Mouse (Mus musculus) midbrain, embryonic 10.5 days (tissue): Measurements from ENCODE around the gene Asb14. TPM values are rescaled to one million over a fixed set of nuclear protein-coding genes. Genes with fewer than 3 reads are reported as not detected.

ENCODE experiments used
- DNase-seq: peaks from one replicate; pipeline ENCODE4 v3.0.0-alpha.2; 2017; ENCODE audit warnings: low spot score
- H3K27ac ChIP-seq: fragments of 300-500 bp; sonication (generic); replicated peaks from 2 replicates; pipeline ENCODE4 v1.5.1; 2016; ENCODE audit warnings: mild to moderate bottlenecking
- H3K27me3 ChIP-seq: fragments of 300-500 bp; sonication (generic); 2 replicates; pipeline ENCODE4 v1.6.1; 2016; ENCODE audit warnings: low read depth, mild to moderate bottlenecking; ENCODE audit not compliant: poor library complexity, severe bottlenecking
- H3K36me3 ChIP-seq: fragments of 300-500 bp; sonication (generic); 2 replicates; pipeline ENCODE4 v1.6.1; 2016; ENCODE audit warnings: mild to moderate bottlenecking, moderate library complexity
- H3K4me1 ChIP-seq: fragments of 300-500 bp; sonication (generic); 2 replicates; pipeline ENCODE4 v1.6.1; 2016
- H3K4me3 ChIP-seq: fragments of 300-500 bp; sonication (generic); 2 replicates; pipeline ENCODE4 v1.5.1; 2016; ENCODE audit warnings: mild to moderate bottlenecking, moderate library complexity
- H3K9me3 ChIP-seq: fragments of 300-500 bp; sonication (generic); replicated peaks from 2 replicates; pipeline ENCODE4 v1.6.1; 2016; ENCODE audit warnings: mild to moderate bottlenecking
- WGBS: fragments of 180-500 bp; shearing (Covaris S2); methylation state at CpG from one replicate; pipeline ENCODE4 v1.1.7; 2016; 5-methylcytosine and 5-hydroxymethylcytosine counted together
- polyA plus RNA-seq: library from polyadenylated mRNA; unstranded; fragments of >200 nt; fragmentation: Nextera tagmentation; extraction: Ambion mirVana; gene quantifications from 2 replicates; pipeline ENCODE4 v1.2.1, GENCODE M21; 2016

Gene Asb14
- polyA plus RNA-seq, result not detected in 2 replicates

DNA sequence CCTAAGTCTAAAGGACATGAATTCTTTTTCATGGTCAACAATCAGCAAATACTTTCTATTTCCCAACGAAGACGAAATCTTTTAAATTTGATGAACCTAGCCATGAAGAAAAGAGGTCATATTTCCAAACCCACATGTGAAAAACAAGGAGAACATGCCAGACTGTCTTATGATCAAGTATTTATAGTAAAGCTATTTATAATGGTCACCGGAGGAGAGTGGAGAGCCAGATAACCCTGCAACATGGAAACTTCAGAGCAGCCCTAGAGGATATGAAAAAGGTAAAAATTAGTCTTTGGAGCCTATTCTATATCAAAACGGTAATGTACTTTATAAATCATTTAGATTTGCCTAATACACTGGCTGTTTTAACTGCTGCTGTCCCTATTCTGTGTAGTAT lies at the start of gene Asb14:
Asb14 (plus strand) TSS at position 166 of the 400 bp plus-strand sequence.
- H3K4me3 ChIP-seq, result no peak within 1 kb of the TSS
- H3K9me3 ChIP-seq, result no peaks in the 10 kb centered on the region
- no peaks in the 10 kb centered on the region for H3K27me3 ChIP-seq
- H3K36me3 ChIP-seq, result no peaks in the 10 kb centered on the region
- no peak within 1 kb of the TSS for H3K27ac ChIP-seq
- WGBS, result 92% methylated on average over 4 of the region's 4 CpGs
- no peak for DNase-seq
- no peaks in the 10 kb centered on the region for H3K4me1 ChIP-seq

GRCm38 (mm10) chr14:26853053-26853452 lies 41.3 kb upstream of the Asb14 start:
- Histone ChIP-seq H3K27ac (no peak overlapping the region), H3K9me3 (no peaks in the 10 kb centered on the region), H3K27me3 (no peaks in the 10 kb centered on the region), H3K4me1 (no peaks in the 10 kb centered on the region), H3K4me3 (no peak overlapping the region), H3K36me3 (no peaks in the 10 kb centered on the region)
- DNase-seq, result no peak
- WGBS, result 72% methylated on average over 8 of the region's 8 CpGs

DNA sequence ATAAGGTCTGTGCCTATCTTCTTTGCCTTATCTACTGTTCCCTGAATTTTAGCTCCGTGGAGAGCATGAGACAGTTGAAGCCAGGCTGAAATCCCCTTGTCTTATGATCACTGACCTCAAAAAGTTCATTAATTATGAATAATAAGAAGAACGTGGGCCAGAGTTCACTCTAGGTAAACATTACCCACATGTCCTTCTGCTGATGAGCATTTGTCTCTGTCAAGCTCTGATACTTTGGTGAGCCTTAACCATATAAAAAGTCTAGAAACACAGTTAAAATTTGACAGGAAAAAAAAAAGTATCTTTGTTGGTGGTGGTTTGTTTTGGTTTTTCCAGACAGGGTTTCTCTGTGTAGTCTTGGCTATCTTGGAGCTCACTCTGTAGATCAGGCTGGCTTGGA lies 40.3 kb upstream of the Asb14 start:
- H3K9me3 ChIP-seq, result no peaks in the 10 kb centered on the region
- H3K36me3 ChIP-seq, result no peaks in the 10 kb centered on the region
- H3K27me3 ChIP-seq, result no peaks in the 10 kb centered on the region
- WGBS, result 88% methylated on average over 2 of the region's 2 CpGs
- no peak overlapping the region for H3K4me3 ChIP-seq
- DNase-seq, result no peak
- no peak overlapping the region for H3K27ac ChIP-seq
- H3K4me1 ChIP-seq, result no peaks in the 10 kb centered on the region

DNA sequence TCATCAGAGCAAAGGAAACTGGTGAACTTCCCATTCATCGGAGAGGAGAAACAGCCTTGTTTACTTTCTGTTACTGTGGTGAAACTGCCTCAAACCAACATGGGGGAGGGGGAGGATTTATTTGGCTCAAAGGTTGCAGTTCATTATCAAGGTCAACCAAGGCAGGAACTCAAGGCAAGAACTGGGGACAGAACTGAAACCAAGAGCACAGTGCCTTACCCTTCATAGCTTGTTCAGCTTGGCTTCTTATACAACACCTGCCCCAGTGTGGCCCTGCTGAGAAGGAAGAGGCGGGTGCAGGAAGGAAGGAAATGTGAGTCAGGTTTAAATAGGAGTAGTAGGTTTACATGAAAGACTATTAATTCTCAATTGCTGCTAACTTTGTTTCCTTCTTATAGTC lies 36.0 kb upstream of the Asb14 start:
- no peak overlapping the region for H3K4me3 ChIP-seq
- no peaks in the 10 kb centered on the region for H3K9me3 ChIP-seq
- H3K4me1 ChIP-seq, result no peaks in the 10 kb centered on the region
- no peaks in the 10 kb centered on the region for H3K27me3 ChIP-seq
- H3K36me3 ChIP-seq, result no peaks in the 10 kb centered on the region
- DNase-seq, result no peak
- H3K27ac ChIP-seq, result no peak overlapping the region
- WGBS, result 76% methylated on average over 2 of the region's 2 CpGs

- no peaks in the 10 kb centered on the region for H3K27me3 ChIP-seq
- no peak overlapping the region for H3K4me3 ChIP-seq
- DNase-seq, result no peak
- WGBS, result 92% methylated on average over 3 of the region's 3 CpGs
- H3K27ac ChIP-seq, result no peak overlapping the region
- no peaks in the 10 kb centered on the region for H3K9me3 ChIP-seq
- H3K4me1 ChIP-seq, result no peaks in the 10 kb centered on the region
- no peaks in the 10 kb centered on the region for H3K36me3 ChIP-seq
These were observed 35.3 kb upstream of the Asb14 start for GRCm38 (mm10) chr14:26859024-26859423.

GRCm38 (mm10) chr14:26867356-26867755 lies 27.0 kb upstream of the Asb14 start:
- DNase-seq, result no peak
- WGBS, result 69% methylated on average over 9 of the region's 9 CpGs

GRCm38 (mm10) chr14:26868299-26868698 lies 26.1 kb upstream of the Asb14 start:
- no peak overlapping the region for H3K27ac ChIP-seq
- H3K4me1 ChIP-seq, result no peaks in the 10 kb centered on the region
- 91% methylated on average over 5 of the region's 5 CpGs for WGBS
- no peak overlapping the region for H3K4me3 ChIP-seq
- no peaks in the 10 kb centered on the region for H3K27me3 ChIP-seq
- H3K36me3 ChIP-seq, result no peaks in the 10 kb centered on the region
- H3K9me3 ChIP-seq, result no peaks in the 10 kb centered on the region
- no peak for DNase-seq

More at GRCm38 (mm10) chr14:26867356-26867755, 27.0 kb upstream of the Asb14 start:
- no peaks in the 10 kb centered on the region for H3K4me1 ChIP-seq
- no peaks in the 10 kb centered on the region for H3K27me3 ChIP-seq
- H3K4me3 ChIP-seq, result no peak overlapping the region
- H3K9me3 ChIP-seq, result no peaks in the 10 kb centered on the region
- no peak overlapping the region for H3K27ac ChIP-seq
- no peaks in the 10 kb centered on the region for H3K36me3 ChIP-seq

GRCm38 (mm10) chr14:26878756-26879155 lies 15.6 kb upstream of the Asb14 start:
- Histone ChIP-seq H3K36me3 (no peaks in the 10 kb centered on the region), H3K4me1 (no peaks in the 10 kb centered on the region), H3K9me3 (no peaks in the 10 kb centered on the region), H3K27ac (no peak overlapping the region), H3K27me3 (no peaks in the 10 kb centered on the region), H3K4me3 (no peak overlapping the region)
- no peak for DNase-seq
- WGBS, result 82% methylated on average over 4 of the region's 4 CpGs

DNA sequence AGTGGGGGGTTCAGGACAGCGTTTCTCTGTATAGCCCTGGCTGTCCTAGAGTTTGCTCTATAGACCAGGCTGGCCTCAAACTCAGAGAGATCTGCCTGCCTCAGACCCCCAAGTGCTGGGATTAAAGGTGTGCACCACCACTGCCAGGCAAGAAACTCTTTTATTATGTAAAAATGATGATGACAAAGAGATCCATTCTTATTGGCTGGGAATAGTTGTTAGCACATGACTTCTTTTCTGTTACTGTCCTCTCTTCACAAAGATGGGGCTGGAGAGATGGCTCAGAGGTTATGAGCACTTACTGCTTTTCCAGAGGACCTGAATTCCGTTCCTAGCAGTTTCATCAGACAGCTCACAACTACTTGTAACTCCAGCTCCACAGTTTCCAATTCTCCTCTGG lies 14.4 kb upstream of the Asb14 start:
- WGBS, result 87% methylated on average over 2 of the region's 2 CpGs
- Histone ChIP-seq H3K27ac (no peak overlapping the region), H3K4me3 (no peak overlapping the region), H3K9me3 (no peaks in the 10 kb centered on the region), H3K27me3 (no peaks in the 10 kb centered on the region), H3K4me1 (no peaks in the 10 kb centered on the region), H3K36me3 (no peaks in the 10 kb centered on the region)
- DNase-seq, result no peak

- WGBS, result 89% methylated on average over 5 of the region's 5 CpGs
- Histone ChIP-seq H3K9me3 (no peaks in the 10 kb centered on the region), H3K27me3 (no peaks in the 10 kb centered on the region)
These were observed 12.7 kb upstream of the Asb14 start for GRCm38 (mm10) chr14:26881700-26882099.

DNA sequence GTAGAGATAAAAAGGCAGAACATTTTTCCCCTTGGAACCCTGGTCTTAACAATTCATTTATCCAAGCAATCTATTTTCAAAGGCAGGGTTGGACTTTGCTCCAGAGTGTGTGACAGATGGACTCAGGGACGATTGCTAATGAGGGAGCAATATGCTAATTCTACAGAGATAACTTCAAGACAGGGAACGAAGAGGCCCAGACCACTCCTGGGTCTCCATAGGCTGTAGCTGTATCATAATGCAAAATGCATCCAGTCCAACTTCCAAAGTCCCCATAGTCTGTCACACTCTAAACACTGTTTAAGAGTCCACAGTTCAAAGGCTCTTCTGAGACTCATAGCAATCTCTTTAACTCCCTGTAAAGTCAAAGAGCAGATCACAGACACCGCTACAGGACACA lies 7.1 kb upstream of the Asb14 start:
- no peak for DNase-seq
- WGBS, result 78% methylated on average over 3 of the region's 3 CpGs
- Histone ChIP-seq H3K9me3 (no peaks in the 10 kb centered on the region), H3K4me3 (no peak overlapping the region), H3K36me3 (no peaks in the 10 kb centered on the region), H3K27me3 (no peaks in the 10 kb centered on the region), H3K27ac (no peak overlapping the region), H3K4me1 (no peaks in the 10 kb centered on the region)

More at GRCm38 (mm10) chr14:26881700-26882099, 12.7 kb upstream of the Asb14 start:
- DNase-seq, result no peak
- H3K4me1 ChIP-seq, result no peaks in the 10 kb centered on the region
- no peak overlapping the region for H3K4me3 ChIP-seq
- no peaks in the 10 kb centered on the region for H3K36me3 ChIP-seq
- H3K27ac ChIP-seq, result no peak overlapping the region

GRCm38 (mm10) chr14:26890777-26891176 lies 3.6 kb upstream of the Asb14 start:
- H3K27ac ChIP-seq, result no peak overlapping the region
- 90% methylated on average over 3 of the region's 3 CpGs for WGBS

DNA sequence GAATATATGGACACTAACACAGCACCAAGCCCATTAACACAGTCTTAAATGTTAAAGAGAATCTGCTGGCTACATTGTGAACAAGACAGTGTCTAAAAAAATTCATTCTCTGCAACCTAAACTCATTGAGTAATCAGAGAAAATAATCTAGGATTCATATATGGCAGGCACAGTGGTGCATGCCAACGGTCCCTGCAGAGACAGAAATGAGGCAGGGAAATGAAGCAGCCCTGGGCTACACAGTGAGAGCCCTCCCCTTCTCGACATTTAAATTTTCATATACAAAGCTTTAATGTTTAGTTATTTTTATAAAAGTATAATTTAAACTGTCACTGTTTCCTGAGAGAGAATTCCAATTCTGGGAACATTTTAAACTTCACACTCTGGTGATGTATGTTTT lies 5.1 kb downstream of the Asb14 start:
- no peaks in the 10 kb centered on the region for H3K36me3 ChIP-seq
- H3K9me3 ChIP-seq, result no peaks in the 10 kb centered on the region
- no peak overlapping the region for H3K27ac ChIP-seq
- no peaks in the 10 kb centered on the region for H3K27me3 ChIP-seq
- 90% methylated on average over 2 of the region's 2 CpGs for WGBS
- H3K4me1 ChIP-seq, result no peaks in the 10 kb centered on the region
- no peak overlapping the region for H3K4me3 ChIP-seq
- DNase-seq, result no peak

More at GRCm38 (mm10) chr14:26890777-26891176, 3.6 kb upstream of the Asb14 start:
- no peak for DNase-seq
- Histone ChIP-seq H3K4me3 (no peak overlapping the region), H3K9me3 (no peaks in the 10 kb centered on the region), H3K27me3 (no peaks in the 10 kb centered on the region), H3K4me1 (no peaks in the 10 kb centered on the region), H3K36me3 (no peaks in the 10 kb centered on the region)

GRCm38 (mm10) chr14:26900893-26901292 lies 6.5 kb downstream of the Asb14 start:
- H3K27ac ChIP-seq, result no peak overlapping the region
- no peaks in the 10 kb centered on the region for H3K9me3 ChIP-seq
- no peak overlapping the region for H3K4me3 ChIP-seq
- H3K4me1 ChIP-seq, result no peaks in the 10 kb centered on the region
- H3K27me3 ChIP-seq, result no peaks in the 10 kb centered on the region
- no peaks in the 10 kb centered on the region for H3K36me3 ChIP-seq
- WGBS, result 88% methylated on average over 12 of the region's 12 CpGs
- no peak for DNase-seq
